Mouse (Mus musculus): ENCODE data around the gene Tkfc.

GRCm38 (mm10) chr19:10557430-10557829 is 48.0 kb downstream of the Tkfc start:
- TF ChIP-seq CTCF (IDR thresholded peaks at IDR 0.05; ENCODE audit: borderline replicate concordance, extremely low read depth, insufficient read depth, insufficient read length) (no peak), POLR2A (IDR thresholded peaks at IDR 0.05; ENCODE audit: borderline replicate concordance, extremely low read depth, insufficient read depth, insufficient read length, poor library complexity, severe bottlenecking) (no peak)

Data from brain, embryonic 14.5 days (tissue).